Comparison of ENCODE assay signal across 9 mouse cellular contexts in the genomic region with DNA sequence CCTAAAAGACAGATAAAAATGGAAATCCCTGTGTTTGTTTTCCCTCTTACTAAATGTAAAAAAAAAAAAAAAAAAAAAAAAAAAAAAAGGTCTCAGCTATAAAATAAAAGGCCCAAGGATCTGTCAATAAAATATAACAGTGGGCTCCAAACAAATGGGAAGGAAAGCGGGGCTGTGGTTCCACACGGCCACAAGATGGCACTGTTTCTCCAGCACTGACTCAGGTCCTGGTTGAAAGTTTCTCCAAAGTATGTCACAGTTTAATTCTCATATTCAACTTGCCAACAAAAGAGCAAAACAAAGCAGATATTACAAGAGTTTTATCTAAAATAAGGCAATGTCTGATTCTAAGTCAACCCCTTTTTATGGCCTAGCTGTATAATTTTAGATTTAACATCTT. TPM values are rescaled to one million over a fixed set of nuclear protein-coding genes. Genes with fewer than 3 reads are reported as not detected.
DNase-seq lines count a peak whose midpoint lies in the region; ATAC-seq lines count a peak whose summit lies in the region.
"Had no signal": no experiment of that assay in that cellular context is flagged by ENCODE, and none has a peak within 500 bp of the region (broad histone marks: within the 10 kb centered on the region; RNA-seq: fewer than 3 reads in every experiment).

No protein-coding gene starts in this region.

- intact Hi-C loops in heart, postnatal 25 days (cut with DNase I) = loop anchor here (1.0 to 2.0 kb wide), 4 partner anchors 93 to 303 kb away; a partner anchor contains a TSS

- H3K27ac ChIP-seq in heart, embryonic 11.5 days (ENCODE audit: low read depth, low read length) = no peak overlapping the region
- H3K27ac ChIP-seq in midbrain, embryonic 11.5 days (ENCODE audit: low read depth, low read length) = no peak overlapping the region

- no peak overlapping the region for H3K9ac ChIP-seq in heart, embryonic 11.5 days (ENCODE audit: low read depth, low read length)
- no peak overlapping the region for H3K9ac ChIP-seq in midbrain, embryonic 11.5 days (ENCODE audit: low read length)

- peak; percentile 75 to 86 for DNase-seq in heart, adult 18-20 months
- DNase-seq in brain, adult 2 months (ENCODE audit: low read depth, low spot score) = peak; percentile 74
- DNase-seq in heart, postnatal 25 days (ENCODE audit: low spot score) = peak; percentile 30
- DNase-seq in left cerebral cortex, adult 18-20 months (ENCODE audit: low spot score in 2 of 2) = peak; percentile 56 to 71
- DNase-seq in midbrain, embryonic 11.5 days (ENCODE audit: low spot score, missing footprints) = peak; percentile 95
- peak; percentile 48 for DNase-seq in skeletal muscle tissue, adult 2 months (ENCODE audit: low read depth, low spot score)

- H3K36me3 ChIP-seq in heart, embryonic 11.5 days (ENCODE audit: control insufficient read depth, insufficient read depth, low read length) = no peaks in the 10 kb centered on the region
- no peaks in the 10 kb centered on the region for H3K36me3 ChIP-seq in midbrain, embryonic 11.5 days (ENCODE audit: control insufficient read depth, insufficient read depth, low read length)

- ATAC-seq in heart, embryonic 11.5 days (replicated peaks; ENCODE audit: insufficient number of reproducible peaks, low FRiP score, low TSS enrichment) = no peak
- ATAC-seq in erythroblast, adult 5-6 weeks (replicated peaks; ENCODE audit: low FRiP score, poor library complexity, severe bottlenecking) = 0 out of 2 replicates have a peak, but pooled peaks have one; percentile 69
- peak; percentile 69; the same call in 1 of the 2 replicates for ATAC-seq in midbrain, embryonic 11.5 days (ENCODE audit: low FRiP score)

- no peak overlapping the region for H3K4me2 ChIP-seq in heart, embryonic 11.5 days
- no peak overlapping the region for H3K4me2 ChIP-seq in midbrain, embryonic 11.5 days

- no peak overlapping the region for H3K4me3 ChIP-seq in heart, embryonic 11.5 days (ENCODE audit: low read depth, low read length)
- no peak overlapping the region for H3K4me3 ChIP-seq in midbrain, embryonic 11.5 days (ENCODE audit: low read depth, low read length)
- H3K4me3 ChIP-seq: myocyte had no signal

- 3% methylated on average over 2 of the region's 2 CpGs for WGBS in heart, embryonic 11.5 days (ENCODE audit: insufficient replicate concordance)
- WGBS in midbrain, embryonic 11.5 days = 1% methylated on average over 2 of the region's 2 CpGs

- no peaks in the 10 kb centered on the region for H3K27me3 ChIP-seq in heart, embryonic 11.5 days (ENCODE audit: control insufficient read depth, insufficient read depth, low read length)
- H3K27me3 ChIP-seq in midbrain, embryonic 11.5 days (ENCODE audit: control insufficient read depth, insufficient read depth, low read length) = no peaks in the 10 kb centered on the region

- no peaks in the 10 kb centered on the region for H3K9me3 ChIP-seq in heart, embryonic 11.5 days (replicated peaks; ENCODE audit: control insufficient read depth, low read length)
- no peaks in the 10 kb centered on the region for H3K9me3 ChIP-seq in midbrain, embryonic 11.5 days (ENCODE audit: control insufficient read depth, low read length)

- no peaks in the 10 kb centered on the region for H3K4me1 ChIP-seq in heart, embryonic 11.5 days (ENCODE audit: control insufficient read depth, insufficient read depth, low read length)
- H3K4me1 ChIP-seq in midbrain, embryonic 11.5 days (ENCODE audit: control insufficient read depth, insufficient read depth, low read length) = no peaks in the 10 kb centered on the region

RNA-seq across cellular contexts. Expression of a gene that starts 43.8 kb away (rescaled TPM):
- total RNA-seq in heart, adult 18-20 months (2021) = 10 to 100 TPM; 13.9 to 18.8 TPM
- polyA plus RNA-seq in heart, embryonic 11.5 days (2014; fragmentation: Nextera tagmentation; extraction: Ambion mirVana) = 1.6 and 2.1 TPM in 2 replicates
- 7.3 and 10.2 TPM in 2 replicates for total RNA-seq in erythroblast, adult 5-6 weeks (2015; ENCODE audit: low replicate concordance)
- 2.4 and 6.8 TPM in 2 replicates for total RNA-seq in erythroblast, adult 5-6 weeks (2017; ENCODE audit: low replicate concordance)
- 10 to 100 TPM in 1 of 2 experiments, 1 to 10 TPM in 1; 9.5 to 11.1 TPM for total RNA-seq in heart, postnatal 25 days (2021)
- total RNA-seq in left cerebral cortex, adult 18-20 months (2021) = 1 to 10 TPM; 1.6 to 1.9 TPM
- polyA plus RNA-seq in midbrain, embryonic 11.5 days (2014; fragmentation: Nextera tagmentation; extraction: Ambion mirVana) = 0.36 and 0.81 TPM in 2 replicates

Comparison
In these comparisons a context has a peak if more than half of its experiments do, and no peak if none do; other contexts are left out.
1. DNase-seq: peak in every context shown above with its lines; median percentile 95 in midbrain, embryonic 11.5 days; 80 in heart, adult 18-20 months; 74 in brain, adult 2 months; 64 in left cerebral cortex, adult 18-20 months; 48 in skeletal muscle tissue, adult 2 months; 30 in heart, postnatal 25 days.